Mouse (Mus musculus): ENCODE data around the gene Mtus2.

DNA sequence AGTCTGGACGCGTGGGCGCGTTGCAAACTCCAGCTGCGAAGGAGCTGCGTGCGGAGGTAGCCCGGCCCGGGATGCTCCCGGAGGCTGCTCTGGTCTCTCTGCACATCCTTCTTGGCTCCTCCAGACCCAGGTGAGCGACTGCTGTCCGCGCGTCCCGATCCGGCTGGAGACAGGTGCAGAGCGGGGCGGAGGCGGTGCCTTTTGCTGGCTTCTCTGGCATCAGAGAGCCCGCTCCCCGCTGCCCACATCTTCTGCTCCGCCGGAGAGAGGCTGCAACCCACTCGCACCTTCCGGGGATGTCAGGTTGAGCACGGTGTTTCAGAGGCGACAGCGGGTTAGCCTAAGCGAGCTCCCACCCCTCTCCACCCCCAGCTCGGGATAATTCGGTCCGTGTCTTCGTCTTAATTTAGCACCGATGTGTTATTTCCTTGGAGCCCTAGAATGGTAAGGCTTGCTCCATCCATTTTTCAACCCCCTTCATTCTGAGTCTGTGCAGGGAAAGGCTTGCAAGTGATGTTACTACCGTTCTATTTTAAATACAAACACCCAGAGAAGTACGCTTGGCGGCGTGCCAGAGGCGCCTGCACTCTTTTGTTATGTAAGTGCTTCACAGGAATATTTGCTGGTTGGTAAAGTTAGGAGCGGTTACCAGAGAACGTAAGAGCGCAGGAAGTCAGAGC is 612 bp downstream of the Mtus2 start:
- no peak for TF ChIP-seq CTCF (IDR thresholded peaks at IDR 0.05; ENCODE audit: low read depth)
- no peak for TF ChIP-seq EP300 (IDR thresholded peaks at IDR 0.05; ENCODE audit: low read depth)

All from liver, postnatal 0 days (tissue).